12 mouse cellular contexts compared by ENCODE assay signal in the genomic region with DNA sequence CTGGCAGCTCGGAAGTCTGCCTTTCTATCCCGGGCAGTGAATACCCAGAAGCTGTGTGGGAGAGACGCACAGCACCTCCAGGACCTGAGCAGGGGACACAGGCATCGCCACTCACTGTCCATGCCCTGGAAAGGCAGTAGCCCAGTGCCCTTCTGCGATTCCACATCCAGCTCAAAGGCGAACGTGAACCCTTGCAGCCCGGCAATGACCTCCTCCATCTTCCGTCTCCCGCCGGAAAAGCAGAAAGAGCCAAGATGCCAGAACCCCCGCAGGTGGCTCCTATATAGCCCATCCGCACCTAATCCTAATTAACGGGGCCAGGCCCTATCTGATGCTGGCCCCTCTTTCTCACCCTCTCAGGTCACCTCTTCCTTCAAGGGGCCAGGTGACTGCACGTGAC. TPM values are rescaled to one million over a fixed set of nuclear protein-coding genes. Genes with fewer than 3 reads are reported as not detected.
DNase-seq lines count a peak whose midpoint lies in the region; ATAC-seq and TF ChIP-seq lines count a peak whose summit lies in the region.
"Had no signal": no experiment of that assay in that cellular context is flagged by ENCODE, and none has a peak within 500 bp of the region (broad histone marks: within the 10 kb centered on the region; RNA-seq: fewer than 3 reads in every experiment).

No protein-coding gene starts in this region.

- peaks cover 11% of the 10 kb centered on the region for H3K27me3 ChIP-seq in heart, embryonic 11.5 days (ENCODE audit: control insufficient read depth, insufficient read depth, low read length)
- H3K27me3 ChIP-seq in midbrain, embryonic 10.5 days (ENCODE audit: low read depth, poor library complexity, severe bottlenecking): peaks cover 24% of the 10 kb centered on the region
- 0 out of 2 replicates have a peak, but pooled peaks cover 2% of the 10 kb centered on the region for H3K27me3 ChIP-seq in midbrain, embryonic 16.5 days (ENCODE audit: control insufficient read depth, insufficient read depth, low read depth, low read length)
- peaks cover 13% of the 10 kb centered on the region for H3K27me3 ChIP-seq in forebrain, embryonic 13.5 days
- 0 out of 2 replicates have a peak, but pooled peaks cover 3% of the 10 kb centered on the region for H3K27me3 ChIP-seq in midbrain, embryonic 15.5 days (replicated peaks)
- H3K27me3 ChIP-seq in thymus, adult 2 months (ENCODE audit: control insufficient read depth, insufficient read depth, low read length): no peaks in the 10 kb centered on the region

- no peak for TF ChIP-seq CTCF in thymus, adult 2 months (IDR thresholded peaks at IDR 0.05; ENCODE audit: borderline replicate concordance, control insufficient read depth, extremely low read depth, insufficient read depth, low read length, poor library complexity)

- 15% methylated on average over 15 of the region's 15 CpGs for WGBS in heart, embryonic 11.5 days (ENCODE audit: insufficient replicate concordance)
- 9% methylated on average over 15 of the region's 15 CpGs for WGBS in midbrain, embryonic 10.5 days
- 18% methylated on average over 15 of the region's 15 CpGs for WGBS in midbrain, embryonic 16.5 days
- 9% methylated on average over 15 of the region's 15 CpGs for WGBS in forebrain, embryonic 13.5 days
- WGBS in midbrain, embryonic 15.5 days: 18% methylated on average over 15 of the region's 15 CpGs
- WGBS in thymus, adult 2 months: 81% methylated on average over 15 of the region's 15 CpGs

- no peak for TF ChIP-seq POLR2A in thymus, adult 2 months (IDR thresholded peaks at IDR 0.05; ENCODE audit: control insufficient read depth, extremely low read depth, insufficient read depth, low read length, poor library complexity)

- peaks cover 18% of the 10 kb centered on the region for H3K4me1 ChIP-seq in heart, embryonic 11.5 days (ENCODE audit: control insufficient read depth, insufficient read depth, low read length)
- H3K4me1 ChIP-seq in midbrain, embryonic 10.5 days: peaks cover 33% of the 10 kb centered on the region
- peaks cover 12% of the 10 kb centered on the region for H3K4me1 ChIP-seq in midbrain, embryonic 16.5 days (ENCODE audit: control insufficient read depth, insufficient read depth, low read length)
- peaks cover 21% of the 10 kb centered on the region for H3K4me1 ChIP-seq in forebrain, embryonic 13.5 days
- peaks cover 19% of the 10 kb centered on the region for H3K4me1 ChIP-seq in midbrain, embryonic 15.5 days
- H3K4me1 ChIP-seq in thymus, adult 2 months (replicated peaks; ENCODE audit: control insufficient read depth, insufficient read depth, low read length): peaks cover 22% of the 10 kb centered on the region

- no peak overlapping the region for H3K27ac ChIP-seq in heart, embryonic 11.5 days (ENCODE audit: low read depth, low read length)
- H3K27ac ChIP-seq in midbrain, embryonic 10.5 days (replicated peaks): peak overlapping the region; percentile 86
- H3K27ac ChIP-seq in midbrain, embryonic 16.5 days (ENCODE audit: low read length): no peak overlapping the region
- no peak overlapping the region for H3K27ac ChIP-seq in forebrain, embryonic 13.5 days
- no peak overlapping the region for H3K27ac ChIP-seq in midbrain, embryonic 15.5 days
- no peak overlapping the region for H3K27ac ChIP-seq in thymus, adult 2 months (ENCODE audit: control insufficient read depth, insufficient read depth, low read length)
- H3K27ac ChIP-seq: macrophage had no signal

- ATAC-seq in heart, embryonic 11.5 days (replicated peaks; ENCODE audit: insufficient number of reproducible peaks, low FRiP score, low TSS enrichment): 0 out of 2 replicates have a peak, but pooled peaks have one; percentile 20
- no peak for ATAC-seq in midbrain, embryonic 16.5 days
- ATAC-seq in forebrain, embryonic 13.5 days: no peak
- ATAC-seq in midbrain, embryonic 15.5 days (replicated peaks): 0 out of 2 replicates have a peak, but pooled peaks have one; percentile 22

- H3K4me3 ChIP-seq in heart, embryonic 11.5 days (ENCODE audit: low read depth, low read length): no peak overlapping the region
- peak overlapping the region; percentile 23; the same call in 1 of the 2 replicates for H3K4me3 ChIP-seq in midbrain, embryonic 10.5 days
- H3K4me3 ChIP-seq in midbrain, embryonic 16.5 days (ENCODE audit: low read depth, low read length): no peak overlapping the region
- H3K4me3 ChIP-seq in forebrain, embryonic 13.5 days: no peak overlapping the region
- no peak overlapping the region for H3K4me3 ChIP-seq in midbrain, embryonic 15.5 days
- no peak overlapping the region for H3K4me3 ChIP-seq in thymus, adult 2 months (ENCODE audit: control insufficient read depth, insufficient read depth, low read length)
- H3K4me3 ChIP-seq: embryonic facial prominence, embryonic 12.5 days had no signal

- no peak for DNase-seq in heart, postnatal 4 days
- no peak for DNase-seq in midbrain, embryonic 10.5 days (ENCODE audit: low spot score)
- no peak for DNase-seq in thymus, adult 2 months
- no peak for DNase-seq in thymus, postnatal 25 days
- DNase-seq: gastrocnemius, postnatal 14 days; kidney, adult 8-10 months had no signal

- H3K9me3 ChIP-seq in heart, embryonic 11.5 days (replicated peaks; ENCODE audit: control insufficient read depth, low read length): no peaks in the 10 kb centered on the region
- 0 out of 2 replicates have a peak, but pooled peaks cover 5% of the 10 kb centered on the region for H3K9me3 ChIP-seq in midbrain, embryonic 10.5 days (replicated peaks)
- H3K9me3 ChIP-seq in midbrain, embryonic 16.5 days (replicated peaks; ENCODE audit: control insufficient read depth, low read length, poor library complexity, severe bottlenecking): no peaks in the 10 kb centered on the region
- no peaks in the 10 kb centered on the region for H3K9me3 ChIP-seq in forebrain, embryonic 13.5 days (replicated peaks)
- no peaks in the 10 kb centered on the region for H3K9me3 ChIP-seq in midbrain, embryonic 15.5 days
- H3K9me3 ChIP-seq: embryonic facial prominence, embryonic 12.5 days had no signal

- H3K36me3 ChIP-seq in heart, embryonic 11.5 days (ENCODE audit: control insufficient read depth, insufficient read depth, low read length): peaks cover 4% of the 10 kb centered on the region; the same call in 1 of the 2 replicates
- peaks cover 12% of the 10 kb centered on the region for H3K36me3 ChIP-seq in midbrain, embryonic 10.5 days
- no peaks in the 10 kb centered on the region for H3K36me3 ChIP-seq in midbrain, embryonic 16.5 days (ENCODE audit: control insufficient read depth, insufficient read depth, low read length)
- peaks cover 15% of the 10 kb centered on the region for H3K36me3 ChIP-seq in forebrain, embryonic 13.5 days (ENCODE audit: poor library complexity, severe bottlenecking)
- no peaks in the 10 kb centered on the region for H3K36me3 ChIP-seq in midbrain, embryonic 15.5 days (replicated peaks)
- H3K36me3 ChIP-seq in thymus, adult 2 months (ENCODE audit: control insufficient read depth, insufficient read depth, low read length): no peaks in the 10 kb centered on the region

- H3K4me2 ChIP-seq in heart, embryonic 11.5 days: peak overlapping the region; percentile 41
- H3K4me2 ChIP-seq in midbrain, embryonic 16.5 days (ENCODE audit: low read length): no peak overlapping the region
- H3K4me2 ChIP-seq in forebrain, embryonic 13.5 days: no peak overlapping the region
- no peak overlapping the region for H3K4me2 ChIP-seq in midbrain, embryonic 15.5 days

- H3K9ac ChIP-seq in heart, embryonic 11.5 days (ENCODE audit: low read depth, low read length): no peak overlapping the region
- H3K9ac ChIP-seq in midbrain, embryonic 16.5 days (ENCODE audit: low read depth, low read length): no peak overlapping the region; the same call in 1 of the 2 replicates
- peak overlapping the region; percentile 60 for H3K9ac ChIP-seq in forebrain, embryonic 13.5 days
- no peak overlapping the region for H3K9ac ChIP-seq in midbrain, embryonic 15.5 days
- H3K9ac ChIP-seq: embryonic facial prominence, embryonic 12.5 days had no signal

RNA-seq across cellular contexts. Expression of a gene that starts 0.5 kb away (rescaled TPM):
- polyA plus RNA-seq in heart, embryonic 11.5 days (2014; fragmentation: Nextera tagmentation; extraction: Ambion mirVana): 0.23 and 0.30 TPM in 2 replicates
- total RNA-seq in heart, postnatal 4 days (2021): not detected
- 0.37 and 0.51 TPM in 2 replicates for polyA plus RNA-seq in midbrain, embryonic 10.5 days (2016; fragmentation: Nextera tagmentation; extraction: Ambion mirVana)
- polyA plus RNA-seq in midbrain, embryonic 16.5 days (2015; fragmentation: Nextera tagmentation; extraction: Ambion mirVana): 0.25 and 0.58 TPM in 2 replicates
- polyA plus RNA-seq in forebrain, embryonic 13.5 days (2015; fragmentation: Nextera tagmentation; extraction: Ambion mirVana): 0.31 and 1.0 TPM in 2 replicates
- polyA plus RNA-seq in midbrain, embryonic 15.5 days (2015; fragmentation: Nextera tagmentation; extraction: Ambion mirVana): 0.22 and 0.73 TPM in 2 replicates
- 0.84 and 1.4 TPM in 2 replicates for polyA plus RNA-seq in thymus, adult 2 months (2012; rRNA removed)
- total RNA-seq: gastrocnemius, postnatal 14 days had no signal
- polyA plus RNA-seq: macrophage had no signal

RNA-seq across cellular contexts. Expression of a gene that starts 25.1 kb away (rescaled TPM):
- polyA plus RNA-seq in heart, embryonic 11.5 days (2014; fragmentation: Nextera tagmentation; extraction: Ambion mirVana): 18.1 and 18.7 TPM in 2 replicates
- 1 to 10 TPM; 9.1 to 9.9 TPM for total RNA-seq in heart, postnatal 4 days (2021)
- polyA plus RNA-seq in midbrain, embryonic 10.5 days (2016; fragmentation: Nextera tagmentation; extraction: Ambion mirVana): 25.0 and 26.4 TPM in 2 replicates
- 24.5 and 25.8 TPM in 2 replicates for polyA plus RNA-seq in midbrain, embryonic 16.5 days (2015; fragmentation: Nextera tagmentation; extraction: Ambion mirVana)
- 20.6 and 21.7 TPM in 2 replicates for polyA plus RNA-seq in forebrain, embryonic 13.5 days (2015; fragmentation: Nextera tagmentation; extraction: Ambion mirVana)
- polyA plus RNA-seq in midbrain, embryonic 15.5 days (2015; fragmentation: Nextera tagmentation; extraction: Ambion mirVana): 30.3 and 30.7 TPM in 2 replicates
- 13.6 TPM in 2 replicates for polyA plus RNA-seq in thymus, adult 2 months (2012; rRNA removed)

RNA-seq across cellular contexts. Expression of a gene that starts 25.3 kb away (rescaled TPM):
- polyA plus RNA-seq in heart, embryonic 11.5 days (2014; fragmentation: Nextera tagmentation; extraction: Ambion mirVana): 53.1 and 54.7 TPM in 2 replicates
- total RNA-seq in heart, postnatal 4 days (2021): 10 to 100 TPM; 25.2 to 27.3 TPM
- 60.5 and 60.9 TPM in 2 replicates for polyA plus RNA-seq in midbrain, embryonic 10.5 days (2016; fragmentation: Nextera tagmentation; extraction: Ambion mirVana)
- polyA plus RNA-seq in midbrain, embryonic 16.5 days (2015; fragmentation: Nextera tagmentation; extraction: Ambion mirVana): 37.4 and 37.9 TPM in 2 replicates
- 48.2 and 51.9 TPM in 2 replicates for polyA plus RNA-seq in forebrain, embryonic 13.5 days (2015; fragmentation: Nextera tagmentation; extraction: Ambion mirVana)
- polyA plus RNA-seq in midbrain, embryonic 15.5 days (2015; fragmentation: Nextera tagmentation; extraction: Ambion mirVana): 42.9 and 43.1 TPM in 2 replicates
- polyA plus RNA-seq in thymus, adult 2 months (2012; rRNA removed): 44.7 and 51.6 TPM in 2 replicates

RNA-seq across cellular contexts. Expression of a gene that starts 42.4 kb away (rescaled TPM):
- polyA plus RNA-seq in heart, embryonic 11.5 days (2014; fragmentation: Nextera tagmentation; extraction: Ambion mirVana): 18.4 and 19.3 TPM in 2 replicates
- total RNA-seq in heart, postnatal 4 days (2021): 10 to 100 TPM; 18.7 to 20.7 TPM
- polyA plus RNA-seq in midbrain, embryonic 10.5 days (2016; fragmentation: Nextera tagmentation; extraction: Ambion mirVana): 91.4 and 105 TPM in 2 replicates
- 73.2 and 75.0 TPM in 2 replicates for polyA plus RNA-seq in midbrain, embryonic 16.5 days (2015; fragmentation: Nextera tagmentation; extraction: Ambion mirVana)
- 89.8 and 98.0 TPM in 2 replicates for polyA plus RNA-seq in forebrain, embryonic 13.5 days (2015; fragmentation: Nextera tagmentation; extraction: Ambion mirVana)
- polyA plus RNA-seq in midbrain, embryonic 15.5 days (2015; fragmentation: Nextera tagmentation; extraction: Ambion mirVana): 72.0 and 72.4 TPM in 2 replicates
- polyA plus RNA-seq in thymus, adult 2 months (2012; rRNA removed): 28.7 and 32.8 TPM in 2 replicates

RNA-seq across cellular contexts. Expression of a gene that starts 59.4 kb away (rescaled TPM):
- polyA plus RNA-seq in heart, embryonic 11.5 days (2014; fragmentation: Nextera tagmentation; extraction: Ambion mirVana): 17.1 and 18.7 TPM in 2 replicates
- 1 to 10 TPM; 8.2 to 9.5 TPM for total RNA-seq in heart, postnatal 4 days (2021)
- 20.4 and 20.7 TPM in 2 replicates for polyA plus RNA-seq in midbrain, embryonic 10.5 days (2016; fragmentation: Nextera tagmentation; extraction: Ambion mirVana)
- 37.6 and 38.5 TPM in 2 replicates for polyA plus RNA-seq in midbrain, embryonic 16.5 days (2015; fragmentation: Nextera tagmentation; extraction: Ambion mirVana)
- 27.7 and 29.0 TPM in 2 replicates for polyA plus RNA-seq in forebrain, embryonic 13.5 days (2015; fragmentation: Nextera tagmentation; extraction: Ambion mirVana)
- polyA plus RNA-seq in midbrain, embryonic 15.5 days (2015; fragmentation: Nextera tagmentation; extraction: Ambion mirVana): 33.9 and 35.3 TPM in 2 replicates
- 18.0 and 19.0 TPM in 2 replicates for polyA plus RNA-seq in thymus, adult 2 months (2012; rRNA removed)

Comparison
In these comparisons a context has a peak if more than half of its experiments do, and no peak if none do; other contexts are left out.
1. ATAC-seq: peak in heart, embryonic 11.5 days (single experiment) and midbrain, embryonic 15.5 days (single experiment); none in midbrain, embryonic 16.5 days (single experiment) and forebrain, embryonic 13.5 days (single experiment).